Mouse (Mus musculus) brain, adult 2 months (tissue): ENCODE measurements around the gene Tmem115.
"Not testable (repeated sequence)": the region's sequence is repeated elsewhere in the genome, so short reads cannot be mapped to it uniquely, and the experiment has no call there.

Experiments
- DNase-seq: peaks from one replicate; pipeline ENCODE4 v3.0.0; 2011; ENCODE audit warnings: low read depth, low spot score

Gene Tmem115

GRCm38 (mm10) chr9:107549297-107550074, 15.7 kb downstream of the Tmem115 start:
- no peak for DNase-seq

- no peak for DNase-seq
These were observed 16.9 kb downstream of the Tmem115 start for GRCm38 (mm10) chr9:107550491-107551116.

- DNase-seq, result no peak
These were observed 17.6 kb downstream of the Tmem115 start, which contains the start of gene Rassf1 for GRCm38 (mm10) chr9:107551117-107551889. TSS of gene Rassf1 (plus strand) at chr9:107551555.

- no peak for DNase-seq
These were observed 18.2 kb downstream of the Tmem115 start for GRCm38 (mm10) chr9:107551890-107552355.

GRCm38 (mm10) chr9:107552690-107553393, 19.1 kb downstream of the Tmem115 start:
- DNase-seq, result no peak

- DNase-seq, result no peak
These were observed 20.0 kb downstream of the Tmem115 start for GRCm38 (mm10) chr9:107553541-107554318.

GRCm38 (mm10) chr9:107554319-107554825, 20.6 kb downstream of the Tmem115 start:
- DNase-seq, result peak; percentile 100

GRCm38 (mm10) chr9:107555031-107555457, 21.3 kb downstream of the Tmem115 start:
- DNase-seq, result peak; percentile 43

GRCm38 (mm10) chr9:107555701-107556100, 22.0 kb downstream of the Tmem115 start:
- no peak for DNase-seq

GRCm38 (mm10) chr9:107556346-107556745, 22.6 kb downstream of the Tmem115 start:
- DNase-seq, result no peak

GRCm38 (mm10) chr9:107563029-107563581, 29.4 kb downstream of the Tmem115 start, which contains the start of gene Tusc2:
TSS of gene Tusc2 (plus strand) at chr9:107563255.
- DNase-seq, result peak; percentile 99

- DNase-seq, result not testable (repeated sequence)
These were observed 31.8 kb downstream of the Tmem115 start for GRCm38 (mm10) chr9:107565556-107565955.

- DNase-seq, result peak; percentile 87
These were observed 32.4 kb downstream of the Tmem115 start for GRCm38 (mm10) chr9:107566041-107566709.

GRCm38 (mm10) chr9:107566855-107567254, 33.1 kb downstream of the Tmem115 start:
- DNase-seq, result no peak

GRCm38 (mm10) chr9:107567702-107568319, 34.1 kb downstream of the Tmem115 start, which contains the start of gene Hyal2:
TSS of gene Hyal2 (plus strand) at chr9:107567945.
- no peak for DNase-seq

GRCm38 (mm10) chr9:107568331-107569261, 34.9 kb downstream of the Tmem115 start:
- DNase-seq, result peak; percentile 88

- DNase-seq, result peak; percentile 35
These were observed 35.5 kb downstream of the Tmem115 start for GRCm38 (mm10) chr9:107569270-107569669.

GRCm38 (mm10) chr9:107570016-107570415, 36.3 kb downstream of the Tmem115 start:
- no peak for DNase-seq
